Mouse (Mus musculus) stomach, postnatal 0 days (tissue): ENCODE data around the gene Sec11a.
"Not testable (repeated sequence)": the region's sequence is repeated elsewhere in the genome, so short reads cannot be mapped to it uniquely, and the experiment has no call there.

Experiments used
- CTCF ChIP-seq: IDR thresholded peaks from 2 replicates; pipeline ENCODE4 v1.5.1; 2016; ENCODE audit warnings: antibody characterized with exemption, low read depth, mild to moderate bottlenecking, moderate library complexity
- EP300 ChIP-seq: optimal IDR thresholded peaks from 2 replicates; pipeline ENCODE3; 2016; ENCODE audit warnings: antibody characterized with exemption

DNA sequence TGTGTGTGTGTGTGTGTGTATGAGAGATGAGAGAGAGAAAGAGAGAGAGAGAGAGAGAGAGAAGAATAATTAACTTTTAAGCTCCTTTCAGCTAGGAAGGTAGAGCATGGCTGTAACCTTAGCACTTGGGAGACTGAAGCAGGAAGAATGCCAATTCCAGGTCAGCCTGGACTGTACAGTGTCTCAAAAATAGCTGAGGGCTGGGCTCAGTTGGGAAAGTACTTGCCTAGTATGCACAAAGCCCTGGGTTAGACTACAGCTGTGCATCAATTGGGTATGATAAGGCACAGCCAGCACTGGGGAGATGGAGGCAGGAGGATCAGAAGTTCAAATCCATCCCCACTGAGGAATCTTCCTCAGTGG lies 10.3 kb downstream of the Sec11a start:
- TF ChIP-seq CTCF, EP300: not testable (repeated sequence)
